Mouse (Mus musculus) midbrain, embryonic 14.5 days (tissue): Measurements from ENCODE around the gene Rab37. TPM values are rescaled to one million over a fixed set of nuclear protein-coding genes. Genes with fewer than 3 reads are reported as not detected.

Experiments used
- ATAC-seq: fragments of 200-750 bp; cut with Nextera tagmentation; 2 replicates; pipeline ENCODE4 v1.8.0; 2017; ENCODE audit warnings: moderate number of reproducible peaks, moderate library complexity; ENCODE audit not compliant: low FRiP score, low TSS enrichment
- DNase-seq: peaks from one replicate; pipeline ENCODE4 v3.0.0-alpha.2; 2015
- H3K27ac ChIP-seq: fragments of 300-500 bp; sonication (generic); replicated peaks from 2 replicates; pipeline ENCODE4 v1.5.1; 2014; ENCODE audit warnings: mild to moderate bottlenecking, low read depth, low read length, moderate library complexity
- H3K27me3 ChIP-seq: fragments of 300-500 bp; sonication (generic); 2 replicates; pipeline ENCODE4 v1.6.1; 2014; ENCODE audit warnings: low read length, control low read depth, mixed read lengths; ENCODE audit not compliant: control insufficient read depth, insufficient read depth
- H3K36me3 ChIP-seq: fragments of 300-500 bp; sonication (generic); 2 replicates; pipeline ENCODE4 v1.6.1; 2014; ENCODE audit warnings: low read length, control low read depth; ENCODE audit not compliant: control insufficient read depth, insufficient read depth
- H3K4me1 ChIP-seq: fragments of 300-500 bp; sonication (generic); 2 replicates; pipeline ENCODE4 v1.6.1; 2014; ENCODE audit warnings: mild to moderate bottlenecking, antibody characterized with exemption, low read length, control low read depth; ENCODE audit not compliant: control insufficient read depth, insufficient read depth
- H3K4me2 ChIP-seq: fragments of 300-500 bp; sonication (generic); 2 replicates; pipeline ENCODE4 v1.6.1; 2014; ENCODE audit warnings: mild to moderate bottlenecking, low read length, moderate library complexity
- H3K4me3 ChIP-seq: fragments of 300-500 bp; sonication (generic); replicated peaks from 2 replicates; pipeline ENCODE4 v1.5.1; 2014; ENCODE audit warnings: low read depth, low read length
- H3K9ac ChIP-seq: fragments of 300-500 bp; sonication (generic); replicated peaks from 2 replicates; pipeline ENCODE4 v1.6.1; 2014; ENCODE audit warnings: mild to moderate bottlenecking, low read length, moderate library complexity
- H3K9me3 ChIP-seq: fragments of 300-500 bp; sonication (generic); 2 replicates; pipeline ENCODE4 v1.6.1; 2016; ENCODE audit warnings: low read length, control low read depth, mixed read lengths; ENCODE audit not compliant: control insufficient read depth
- WGBS: fragments of 180-500 bp; shearing (Covaris S2); extraction: QIAGEN DNeasy Blood & Tissue Kit; methylation state at CpG from one replicate; pipeline ENCODE4 v1.1.7; 2014; 5-methylcytosine and 5-hydroxymethylcytosine counted together
- polyA plus RNA-seq: library from polyadenylated mRNA; unstranded; fragments of >200 nt; fragmentation: Nextera tagmentation; extraction: Ambion mirVana; gene quantifications from 2 replicates; pipeline ENCODE4 v1.2.1, GENCODE M21; 2014

Gene Rab37
- polyA plus RNA-seq, 1 experiment from 2014 or later: 0.83 TPM

GRCm38 (mm10) chr11:115133800-115134199 is 42.6 kb downstream of the Rab37 start, which contains the start of gene Cd300lf:
Gene Cd300lf, minus strand, starts transcription at chr11:115133992.
- DNase-seq (no peak), ATAC-seq (no peak)
- WGBS: 88% methylated on average over 8 of the region's 8 CpGs
- Histone ChIP-seq H3K9me3 (no peaks in the 10 kb centered on the region), H3K27me3 (no peaks in the 10 kb centered on the region), H3K36me3 (no peaks in the 10 kb centered on the region), H3K4me2 (no peak within 1 kb of the TSS), H3K4me1 (no peaks in the 10 kb centered on the region), H3K4me3 (no peak within 1 kb of the TSS), H3K9ac (no peak within 1 kb of the TSS), H3K27ac (no peak within 1 kb of the TSS)

DNA sequence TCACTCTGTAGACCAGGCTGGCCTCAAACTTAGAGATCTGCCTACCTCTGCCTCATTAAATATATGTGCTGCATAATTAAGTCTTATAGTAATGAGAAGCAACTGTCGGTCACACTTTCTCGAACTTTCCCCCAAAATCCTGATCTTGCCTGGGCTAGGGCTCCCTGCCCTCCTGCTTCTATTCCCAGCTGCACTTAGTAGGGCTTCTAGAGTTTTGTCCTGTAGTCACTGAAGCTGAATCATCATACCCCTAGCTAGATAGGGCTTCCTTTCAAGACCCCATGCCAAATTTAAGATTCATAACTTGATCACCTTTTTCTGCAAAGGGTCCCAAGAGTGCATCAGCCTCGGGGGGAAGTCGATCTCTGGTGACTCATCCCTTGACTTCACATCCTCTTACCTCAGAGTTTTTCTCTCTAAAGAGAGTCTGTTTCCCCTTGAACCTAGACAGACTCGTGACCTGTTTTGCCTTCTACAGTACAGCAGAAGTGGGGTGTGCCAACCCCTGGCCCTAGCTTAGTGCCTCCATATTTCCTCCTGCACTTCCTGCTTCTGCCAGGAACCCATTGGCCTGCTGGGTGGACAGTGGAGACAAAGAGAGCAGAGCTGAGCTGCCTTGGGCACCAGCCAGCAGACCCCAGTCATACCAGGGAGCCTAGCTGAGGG is 47.5 kb downstream of the Rab37 start:
- 87% methylated on average over 5 of the region's 5 CpGs for WGBS
- Histone ChIP-seq H3K4me3 (no peak overlapping the region), H3K27ac (no peak overlapping the region), H3K4me2 (no peak overlapping the region), H3K9me3 (no peaks in the 10 kb centered on the region), H3K9ac (no peak overlapping the region), H3K27me3 (no peaks in the 10 kb centered on the region), H3K4me1 (no peaks in the 10 kb centered on the region), H3K36me3 (no peaks in the 10 kb centered on the region)
- ATAC-seq: no peak
- no peak for DNase-seq

DNA sequence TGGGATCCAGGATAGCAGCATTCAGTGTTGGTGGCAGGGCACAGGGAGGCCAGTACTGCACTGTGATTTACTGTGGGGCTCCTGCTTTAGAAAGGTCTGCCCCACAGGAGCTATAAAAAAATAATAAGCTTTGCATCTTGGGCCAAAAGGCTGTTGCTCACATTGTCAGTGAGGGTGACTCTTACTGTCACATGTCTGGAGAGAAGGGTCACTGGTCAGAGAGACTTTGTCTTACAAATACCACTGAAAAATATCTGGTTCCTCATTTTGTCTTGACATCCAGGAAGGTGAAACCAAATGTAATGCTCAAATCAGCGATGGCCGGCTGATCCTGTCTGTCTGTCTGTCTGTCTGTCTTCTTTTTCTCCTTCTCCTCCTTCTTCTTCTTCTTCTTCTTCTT is 50.7 kb downstream of the Rab37 start:
- ATAC-seq: no peak
- H3K9me3 ChIP-seq: no peaks in the 10 kb centered on the region
- no peaks in the 10 kb centered on the region for H3K36me3 ChIP-seq
- H3K9ac ChIP-seq: no peak overlapping the region
- no peak overlapping the region for H3K4me3 ChIP-seq
- no peak overlapping the region for H3K4me2 ChIP-seq
- no peak overlapping the region for H3K27ac ChIP-seq
- no peaks in the 10 kb centered on the region for H3K27me3 ChIP-seq
- no peak for DNase-seq
- no peaks in the 10 kb centered on the region for H3K4me1 ChIP-seq
- WGBS: 84% methylated on average over 2 of the region's 2 CpGs

DNA sequence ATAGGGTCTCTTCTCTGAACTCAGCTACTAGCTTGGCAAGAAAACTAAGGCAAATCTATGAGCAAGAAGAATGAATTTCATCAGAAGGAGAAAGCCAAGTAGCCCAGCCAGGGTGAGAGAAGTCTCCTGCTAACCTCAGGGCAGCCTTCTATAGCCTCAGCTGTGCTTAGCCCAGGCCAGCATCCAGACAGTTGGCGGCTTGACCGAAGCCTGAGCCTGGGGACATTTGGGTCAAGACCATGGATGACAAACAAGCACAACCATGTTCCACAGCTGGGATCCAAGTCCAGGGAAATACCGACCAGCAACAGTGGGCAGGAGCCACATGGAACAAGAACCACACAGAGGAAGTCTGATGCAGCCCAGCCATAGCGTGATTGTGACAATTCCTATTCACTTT is 56.6 kb downstream of the Rab37 start:
- WGBS: 87% methylated on average over 4 of the region's 4 CpGs
- Histone ChIP-seq H3K9ac (no peak overlapping the region), H3K4me2 (no peak overlapping the region), H3K27me3 (no peaks in the 10 kb centered on the region; the same call in 1 of the 2 replicates), H3K9me3 (no peaks in the 10 kb centered on the region), H3K36me3 (no peaks in the 10 kb centered on the region), H3K4me1 (peaks cover 10% of the 10 kb centered on the region; the same call in 1 of the 2 replicates), H3K27ac (no peak overlapping the region), H3K4me3 (no peak overlapping the region)
- ATAC-seq (no peak), DNase-seq (no peak)

GRCm38 (mm10) chr11:115150741-115151254 is 59.6 kb downstream of the Rab37 start:
- peaks cover 10% of the 10 kb centered on the region; the same call in 1 of the 2 replicates for H3K4me1 ChIP-seq
- H3K27ac ChIP-seq: no peak overlapping the region
- peaks cover 22% of the 10 kb centered on the region for H3K27me3 ChIP-seq
- H3K9ac ChIP-seq: no peak overlapping the region
- no peaks in the 10 kb centered on the region for H3K9me3 ChIP-seq
- H3K4me3 ChIP-seq: no peak overlapping the region
- H3K36me3 ChIP-seq: no peaks in the 10 kb centered on the region
- 81% methylated on average over 6 of the region's 6 CpGs for WGBS
- no peak overlapping the region for H3K4me2 ChIP-seq
- no peak for ATAC-seq
- no peak for DNase-seq

DNA sequence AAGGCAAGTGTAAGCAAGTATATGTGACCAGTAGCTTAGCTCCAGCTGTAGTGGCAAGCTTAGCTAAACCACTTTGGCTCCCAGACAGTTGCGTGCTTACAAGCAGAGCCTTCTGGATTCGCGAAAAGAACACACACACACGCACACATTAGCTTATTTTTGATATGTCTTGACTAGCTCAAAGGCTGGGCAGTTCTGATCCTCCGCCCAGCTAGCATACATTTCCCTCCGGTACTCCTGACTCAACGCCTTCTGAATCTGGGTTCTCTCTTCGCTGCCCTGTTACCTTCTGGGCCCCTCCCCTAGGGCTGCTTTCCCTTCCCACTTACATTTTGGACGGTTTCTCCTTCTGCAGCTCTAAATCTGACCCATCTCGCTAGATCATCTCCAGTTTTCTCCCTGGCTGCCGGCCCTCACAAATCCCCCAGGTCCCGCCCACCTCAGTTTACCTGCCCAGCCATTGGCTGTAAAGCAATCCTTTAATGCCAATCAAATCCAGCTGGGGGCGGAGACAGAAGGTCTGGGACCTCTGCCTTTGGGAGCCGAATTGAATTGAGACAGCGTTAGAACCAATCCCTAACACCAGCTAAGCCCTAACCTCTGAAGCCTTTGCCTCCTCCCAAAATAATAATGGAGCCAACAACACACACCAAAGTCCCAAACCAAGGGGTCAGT is 60.7 kb downstream of the Rab37 start:
- peak overlapping the region; percentile 50 for H3K9ac ChIP-seq
- peak; percentile 91 for DNase-seq
- H3K27me3 ChIP-seq: peaks cover 22% of the 10 kb centered on the region
- H3K4me1 ChIP-seq: peaks cover 10% of the 10 kb centered on the region; the same call in 1 of the 2 replicates
- H3K27ac ChIP-seq: no peak overlapping the region
- H3K9me3 ChIP-seq: no peaks in the 10 kb centered on the region
- peak overlapping the region; percentile 58 for H3K4me2 ChIP-seq
- whole genome bisulfite sequencing: 2% methylated on average over 15 of the region's 15 CpGs
- peak; percentile 83; the same call in 1 of the 2 replicates for ATAC-seq
- H3K4me3 ChIP-seq: peak overlapping the region; percentile 35
- no peaks in the 10 kb centered on the region for H3K36me3 ChIP-seq

GRCm38 (mm10) chr11:115153088-115153487 is 61.9 kb downstream of the Rab37 start:
- H3K36me3 ChIP-seq: no peaks in the 10 kb centered on the region
- H3K9ac ChIP-seq: no peak overlapping the region
- no peak overlapping the region for H3K4me2 ChIP-seq
- ATAC-seq (no peak), DNase-seq (no peak)
- 82% methylated on average over 9 of the region's 9 CpGs for WGBS
- peaks cover 10% of the 10 kb centered on the region; the same call in 1 of the 2 replicates for H3K4me1 ChIP-seq
- H3K27ac ChIP-seq: no peak overlapping the region
- H3K9me3 ChIP-seq: no peaks in the 10 kb centered on the region
- peaks cover 22% of the 10 kb centered on the region for H3K27me3 ChIP-seq
- H3K4me3 ChIP-seq: no peak overlapping the region

DNA sequence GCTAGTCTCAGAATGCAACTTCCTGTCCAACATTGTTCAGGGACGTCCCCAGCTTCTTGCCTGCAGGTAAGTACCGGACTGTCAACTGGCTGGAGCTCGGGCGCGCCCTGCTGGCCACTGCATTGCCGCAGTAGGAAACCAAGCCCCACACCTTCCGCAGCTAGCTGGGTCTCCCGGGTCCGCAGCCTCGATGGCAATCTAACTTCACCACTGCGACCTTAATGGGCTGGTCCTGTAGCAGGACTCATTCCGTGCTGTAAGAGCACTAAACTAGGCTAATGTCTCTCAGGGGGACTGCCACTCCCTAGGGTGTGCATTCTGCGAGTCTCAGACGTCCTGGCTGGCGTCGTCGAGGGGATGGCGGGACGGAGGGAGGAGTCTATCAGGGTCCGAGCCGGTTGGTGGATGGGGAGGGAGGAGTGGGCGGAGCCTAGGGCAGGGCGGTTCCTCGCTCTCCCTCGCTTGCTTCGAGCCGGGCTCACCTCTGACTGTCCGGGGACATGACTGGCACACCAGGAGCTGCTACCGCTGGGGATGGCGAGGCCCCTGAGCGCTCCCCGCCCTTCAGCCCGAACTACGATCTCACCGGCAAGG is 62.6 kb downstream of the Rab37 start:
- 1% methylated on average over 35 of the region's 35 CpGs for WGBS
- ATAC-seq (0 out of 2 replicates have a peak, but pooled peaks have one; percentile 43), DNase-seq (peak; percentile 76)
- H3K4me3 ChIP-seq: peak overlapping the region; percentile 19
- H3K27ac ChIP-seq: no peak overlapping the region
- H3K27me3 ChIP-seq: peaks cover 22% of the 10 kb centered on the region
- no peak overlapping the region for H3K9ac ChIP-seq
- H3K9me3 ChIP-seq: no peaks in the 10 kb centered on the region
- peak overlapping the region; percentile 39 for H3K4me2 ChIP-seq
- H3K36me3 ChIP-seq: no peaks in the 10 kb centered on the region
- H3K4me1 ChIP-seq: peaks cover 10% of the 10 kb centered on the region; the same call in 1 of the 2 replicates
